Mouse (Mus musculus) embryonic facial prominence, embryonic 13.5 days (tissue): Measurements from ENCODE around the gene Tnfrsf11a. TPM values are rescaled to one million over a fixed set of nuclear protein-coding genes. Genes with fewer than 3 reads are reported as not detected.
A peak's percentile ranks its signal among the peaks of the same experiment; 100 is the strongest.

Source experiments
- ATAC-seq: fragments of 200-750 bp; cut with Nextera tagmentation; 2 replicates; pipeline ENCODE4 v1.8.0; 2017; ENCODE audit warnings: low read depth; ENCODE audit not compliant: insufficient number of reproducible peaks, insufficient read depth, low FRiP score, low TSS enrichment
- H3K27ac ChIP-seq: fragments of 300-500 bp; sonication (generic); 2 replicates; pipeline ENCODE4 v1.5.1; 2015; ENCODE audit warnings: moderate library complexity, mild to moderate bottlenecking, inconsistent platforms
- H3K27me3 ChIP-seq: fragments of 300-500 bp; sonication (generic); 2 replicates; pipeline ENCODE4 v1.6.1; 2015; ENCODE audit warnings: mild to moderate bottlenecking, inconsistent platforms
- H3K36me3 ChIP-seq: fragments of 300-500 bp; sonication (generic); 2 replicates; pipeline ENCODE4 v1.6.1; 2015; ENCODE audit warnings: mild to moderate bottlenecking, inconsistent platforms
- H3K4me1 ChIP-seq: fragments of 300-500 bp; sonication (generic); 2 replicates; pipeline ENCODE4 v1.6.1; 2015; ENCODE audit warnings: inconsistent platforms
- H3K4me2 ChIP-seq: fragments of 300-500 bp; sonication (generic); 2 replicates; pipeline ENCODE4 v1.6.1; 2015; ENCODE audit warnings: moderate library complexity, mild to moderate bottlenecking, inconsistent platforms
- H3K4me3 ChIP-seq: fragments of 300-500 bp; sonication (generic); 2 replicates; pipeline ENCODE4 v1.5.1; 2015; ENCODE audit warnings: mild to moderate bottlenecking, inconsistent platforms
- H3K9ac ChIP-seq: fragments of 300-500 bp; sonication (generic); 2 replicates; pipeline ENCODE4 v1.6.1; 2015; ENCODE audit warnings: mild to moderate bottlenecking, inconsistent platforms
- H3K9me3 ChIP-seq: fragments of 300-500 bp; sonication (generic); 2 replicates; pipeline ENCODE4 v1.6.1; 2016; ENCODE audit warnings: inconsistent platforms
- WGBS: fragments of 180-500 bp; shearing (Covaris S2); methylation state at CpG from one replicate; pipeline ENCODE4 v1.1.7; 2015; ENCODE audit warnings: mixed read lengths; 5-methylcytosine and 5-hydroxymethylcytosine counted together
- polyA plus RNA-seq: library from polyadenylated mRNA; unstranded; fragments of >200 nt; fragmentation: Nextera tagmentation; extraction: Ambion mirVana; gene quantifications from 2 replicates; pipeline ENCODE4 v1.2.1, GENCODE M21; 2015

Tnfrsf11a gene
- 0.91 and 0.96 TPM in 2 replicates for polyA plus RNA-seq

- Histone ChIP-seq H3K9me3 (no peaks in the 10 kb centered on the region), H3K4me2 (peak within 1 kb of the TSS; percentile 99), H3K27me3 (peaks cover 53% of the 10 kb centered on the region), H3K36me3 (no peaks in the 10 kb centered on the region), H3K27ac (no peak within 1 kb of the TSS), H3K9ac (peak within 1 kb of the TSS; percentile 69), H3K4me1 (peaks cover 14% of the 10 kb centered on the region), H3K4me3 (peak within 1 kb of the TSS; percentile 60)
- WGBS: 3% methylated on average over 77 of the region's 77 CpGs
- ATAC-seq: peak; percentile 63
These were observed at the start of gene Tnfrsf11a for GRCm38 (mm10) chr1:105780457-105781364. Gene Tnfrsf11a, plus strand, starts transcription at chr1:105780718.

DNA sequence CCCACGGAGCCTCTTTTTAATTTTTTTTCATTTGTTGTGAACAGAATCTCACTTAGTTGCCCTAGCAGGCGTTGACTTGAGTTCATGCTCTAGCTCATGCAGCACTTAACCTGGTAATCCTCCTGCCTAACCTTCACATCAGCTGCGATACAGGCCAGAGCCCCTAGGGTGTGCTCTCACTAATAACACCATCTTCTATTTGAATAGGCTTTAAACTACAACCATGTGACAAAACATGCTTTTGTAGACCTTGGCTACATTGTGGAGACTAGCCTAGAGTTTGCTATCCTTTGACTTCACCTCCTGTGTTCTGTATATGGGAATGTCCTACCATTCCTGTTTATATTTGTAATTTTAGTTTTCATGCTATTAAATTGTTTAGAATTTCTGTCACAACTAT lies 45.2 kb upstream of the Tnfrsf11a start:
- peaks cover 21% of the 10 kb centered on the region for H3K36me3 ChIP-seq
- H3K27ac ChIP-seq: no peak overlapping the region
- H3K27me3 ChIP-seq: no peaks in the 10 kb centered on the region
- H3K4me2 ChIP-seq: no peak overlapping the region
- H3K4me1 ChIP-seq: no peaks in the 10 kb centered on the region
- ATAC-seq: no peak
- no peak overlapping the region for H3K4me3 ChIP-seq
- 78% methylated on average over 3 of the region's 3 CpGs for WGBS
- no peaks in the 10 kb centered on the region for H3K9me3 ChIP-seq
- no peak overlapping the region for H3K9ac ChIP-seq

GRCm38 (mm10) chr1:105738334-105738733 lies 42.2 kb upstream of the Tnfrsf11a start:
- Histone ChIP-seq H3K9ac (no peak overlapping the region), H3K4me3 (no peak overlapping the region), H3K4me2 (no peak overlapping the region), H3K27ac (no peak overlapping the region), H3K27me3 (no peaks in the 10 kb centered on the region), H3K4me1 (no peaks in the 10 kb centered on the region), H3K9me3 (no peaks in the 10 kb centered on the region), H3K36me3 (peaks cover 35% of the 10 kb centered on the region)
- 77% methylated on average over 6 of the region's 6 CpGs for WGBS
- ATAC-seq: no peak

- no peak for ATAC-seq
These were observed 41.0 kb upstream of the Tnfrsf11a start for GRCm38 (mm10) chr1:105739493-105739892.

GRCm38 (mm10) chr1:105742481-105742880 lies 38.0 kb upstream of the Tnfrsf11a start:
- Histone ChIP-seq H3K36me3 (peaks cover 48% of the 10 kb centered on the region), H3K4me3 (no peak overlapping the region), H3K9ac (no peak overlapping the region), H3K9me3 (no peaks in the 10 kb centered on the region), H3K4me2 (no peak overlapping the region), H3K27me3 (no peaks in the 10 kb centered on the region), H3K27ac (no peak overlapping the region), H3K4me1 (no peaks in the 10 kb centered on the region)
- no peak for ATAC-seq
- 94% methylated on average over 1 of the region's 1 CpGs for WGBS

More at GRCm38 (mm10) chr1:105739493-105739892, 41.0 kb upstream of the Tnfrsf11a start:
- Histone ChIP-seq H3K27me3 (no peaks in the 10 kb centered on the region), H3K4me2 (no peak overlapping the region), H3K4me3 (no peak overlapping the region), H3K36me3 (peaks cover 40% of the 10 kb centered on the region), H3K27ac (no peak overlapping the region), H3K9ac (no peak overlapping the region), H3K9me3 (no peaks in the 10 kb centered on the region), H3K4me1 (no peaks in the 10 kb centered on the region)

GRCm38 (mm10) chr1:105746444-105746843 lies 34.1 kb upstream of the Tnfrsf11a start:
- H3K4me3 ChIP-seq: no peak overlapping the region
- no peak for ATAC-seq
- WGBS: 92% methylated on average over 1 of the region's 1 CpGs
- no peak overlapping the region for H3K9ac ChIP-seq
- H3K27me3 ChIP-seq: no peaks in the 10 kb centered on the region
- no peak overlapping the region for H3K4me2 ChIP-seq
- H3K4me1 ChIP-seq: no peaks in the 10 kb centered on the region
- no peaks in the 10 kb centered on the region for H3K9me3 ChIP-seq
- peaks cover 53% of the 10 kb centered on the region for H3K36me3 ChIP-seq
- no peak overlapping the region for H3K27ac ChIP-seq

DNA sequence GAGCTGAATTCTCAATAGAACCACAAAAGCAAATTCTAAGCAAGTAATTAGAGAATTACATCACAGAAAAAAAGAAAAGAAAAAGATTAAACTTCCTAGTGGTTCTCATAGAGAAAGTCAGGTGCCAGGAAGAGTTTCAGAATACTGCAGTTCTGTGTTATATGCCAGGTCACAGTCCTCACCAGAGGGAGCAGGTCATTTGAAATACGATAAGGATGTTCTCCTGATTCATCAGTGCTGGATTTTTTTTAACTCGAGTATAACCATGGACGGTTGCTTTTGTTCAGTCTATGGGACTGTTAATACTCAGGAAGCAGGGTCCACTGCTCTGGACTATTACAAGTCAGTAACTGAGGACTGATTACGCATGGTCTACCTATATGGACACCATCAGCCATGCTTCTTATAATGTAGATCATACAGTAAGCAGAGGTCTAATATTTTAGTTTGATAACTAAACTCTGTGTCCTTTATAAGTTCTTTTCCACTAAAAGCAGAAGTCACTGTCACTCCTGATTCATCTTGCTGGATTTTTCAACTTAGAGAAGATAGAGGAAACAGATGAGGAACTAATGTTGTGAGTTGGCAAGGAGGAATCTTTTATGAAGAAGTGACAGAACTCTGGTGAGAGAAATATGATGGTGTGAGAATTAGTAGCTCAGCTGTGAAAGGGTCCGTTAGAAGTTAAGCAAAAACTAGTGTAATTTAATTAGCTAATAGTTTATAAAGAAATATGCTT lies 33.5 kb upstream of the Tnfrsf11a start:
- WGBS: 86% methylated on average over 5 of the region's 5 CpGs
- Histone ChIP-seq H3K27me3 (no peaks in the 10 kb centered on the region), H3K4me1 (no peaks in the 10 kb centered on the region), H3K4me2 (no peak overlapping the region), H3K36me3 (peaks cover 47% of the 10 kb centered on the region), H3K4me3 (no peak overlapping the region), H3K9ac (no peak overlapping the region), H3K27ac (no peak overlapping the region), H3K9me3 (no peaks in the 10 kb centered on the region)
- ATAC-seq: no peak

- Histone ChIP-seq H3K4me3 (no peak overlapping the region), H3K4me2 (no peak overlapping the region), H3K27ac (no peak overlapping the region), H3K9me3 (no peaks in the 10 kb centered on the region), H3K9ac (no peak overlapping the region), H3K27me3 (no peaks in the 10 kb centered on the region), H3K36me3 (peaks cover 45% of the 10 kb centered on the region), H3K4me1 (no peaks in the 10 kb centered on the region)
- ATAC-seq: no peak
- 94% methylated on average over 4 of the region's 4 CpGs for WGBS
These were observed 32.3 kb upstream of the Tnfrsf11a start for GRCm38 (mm10) chr1:105748091-105748799.

- no peak for ATAC-seq
- H3K27me3 ChIP-seq: no peaks in the 10 kb centered on the region
- H3K4me3 ChIP-seq: no peak overlapping the region
- H3K27ac ChIP-seq: no peak overlapping the region
- no peak overlapping the region for H3K9ac ChIP-seq
- H3K9me3 ChIP-seq: no peaks in the 10 kb centered on the region
- H3K4me1 ChIP-seq: no peaks in the 10 kb centered on the region
- WGBS: 61% methylated on average over 4 of the region's 4 CpGs
- peaks cover 30% of the 10 kb centered on the region for H3K36me3 ChIP-seq
- no peak overlapping the region for H3K4me2 ChIP-seq
These were observed 28.3 kb upstream of the Tnfrsf11a start for GRCm38 (mm10) chr1:105752196-105752595.

- no peaks in the 10 kb centered on the region for H3K4me1 ChIP-seq
- WGBS: 91% methylated on average over 1 of the region's 1 CpGs
- peaks cover 24% of the 10 kb centered on the region for H3K36me3 ChIP-seq
- no peak overlapping the region for H3K4me2 ChIP-seq
- H3K27ac ChIP-seq: no peak overlapping the region
- H3K4me3 ChIP-seq: no peak overlapping the region
- no peaks in the 10 kb centered on the region for H3K9me3 ChIP-seq
- H3K27me3 ChIP-seq: no peaks in the 10 kb centered on the region
- ATAC-seq: no peak
- no peak overlapping the region for H3K9ac ChIP-seq
These were observed 27.6 kb upstream of the Tnfrsf11a start for GRCm38 (mm10) chr1:105752944-105753343.

DNA sequence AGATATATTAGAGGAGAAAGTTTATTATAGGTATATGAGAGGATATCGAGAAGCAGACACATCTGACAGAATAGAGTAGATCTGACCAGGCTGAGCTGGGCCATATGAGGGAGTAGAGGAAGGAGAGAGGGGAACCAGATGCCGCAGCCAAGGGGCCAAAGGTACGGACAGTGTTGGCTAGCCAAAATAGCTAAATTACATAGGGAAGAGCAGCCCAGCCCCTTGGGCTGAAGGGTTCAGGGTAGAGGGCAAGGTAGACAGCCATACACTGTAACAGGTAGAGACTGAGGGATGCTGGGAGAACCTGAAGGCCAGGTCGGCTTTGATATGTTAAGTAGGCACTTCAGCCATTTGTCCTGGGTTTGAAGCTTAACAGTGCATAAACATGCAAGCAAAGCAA lies 21.7 kb upstream of the Tnfrsf11a start:
- no peak overlapping the region for H3K9ac ChIP-seq
- 88% methylated on average over 4 of the region's 4 CpGs for WGBS
- H3K4me3 ChIP-seq: no peak overlapping the region
- H3K36me3 ChIP-seq: peaks cover 2% of the 10 kb centered on the region; the same call in 1 of the 2 replicates
- ATAC-seq: no peak
- no peaks in the 10 kb centered on the region for H3K27me3 ChIP-seq
- no peak overlapping the region for H3K4me2 ChIP-seq
- H3K4me1 ChIP-seq: no peaks in the 10 kb centered on the region
- no peak overlapping the region for H3K27ac ChIP-seq
- peaks cover 12% of the 10 kb centered on the region for H3K9me3 ChIP-seq
